Comparison of ENCODE assay signal across 14 mouse cellular contexts in genomic region chr10:81289811-81290210, GRCm38 (mm10). TPM values are rescaled to one million over a fixed set of nuclear protein-coding genes. Genes with fewer than 3 reads are reported as not detected.
DNase-seq lines count a peak whose midpoint lies in the region; ATAC-seq lines count a peak whose summit lies in the region.
"Had no signal": no experiment of that assay in that cellular context is flagged by ENCODE, and none has a peak within 500 bp of the region (broad histone marks: within the 10 kb centered on the region; RNA-seq: fewer than 3 reads in every experiment).

No protein-coding gene starts in this region.

- H3K9ac ChIP-seq in intestine, embryonic 14.5 days (ENCODE audit: low read length), result no peak overlapping the region
- H3K9ac ChIP-seq in kidney, embryonic 15.5 days, result no peak overlapping the region
- H3K9ac ChIP-seq: embryonic facial prominence, embryonic 15.5 days; forebrain, embryonic 15.5 days; heart, embryonic 15.5 days; liver, embryonic 14.5 days had no signal

- no peaks in the 10 kb centered on the region for H3K36me3 ChIP-seq in intestine, embryonic 14.5 days (ENCODE audit: control insufficient read depth, insufficient read depth, low read length)
- H3K36me3 ChIP-seq in kidney, embryonic 15.5 days, result no peaks in the 10 kb centered on the region
- H3K36me3 ChIP-seq: embryonic facial prominence, embryonic 15.5 days; forebrain, embryonic 15.5 days; heart, embryonic 15.5 days; midbrain, embryonic 13.5 days had no signal

- H3K27ac ChIP-seq in intestine, embryonic 14.5 days (ENCODE audit: low read depth), result no peak overlapping the region
- H3K27ac ChIP-seq in kidney, embryonic 15.5 days, result no peak overlapping the region
- H3K27ac ChIP-seq: forebrain, embryonic 15.5 days; heart, embryonic 15.5 days; liver, embryonic 14.5 days; midbrain, embryonic 13.5 days had no signal

- peaks cover 23% of the 10 kb centered on the region for H3K4me1 ChIP-seq in intestine, embryonic 14.5 days (replicated peaks; ENCODE audit: control insufficient read depth, insufficient read depth, low read length)
- H3K4me1 ChIP-seq in kidney, embryonic 15.5 days, result peaks cover 70% of the 10 kb centered on the region

- no peak overlapping the region for H3K4me3 ChIP-seq in intestine, embryonic 14.5 days (ENCODE audit: low read depth, low read length)
- H3K4me3 ChIP-seq in kidney, embryonic 15.5 days (replicated peaks), result no peak overlapping the region
- H3K4me3 ChIP-seq: forebrain, embryonic 15.5 days; midbrain, embryonic 13.5 days had no signal

- peak overlapping the region; percentile 40; the same call in 1 of the 2 replicates for H3K4me2 ChIP-seq in intestine, embryonic 14.5 days (ENCODE audit: low read length)
- peak overlapping the region; percentile 45 for H3K4me2 ChIP-seq in kidney, embryonic 15.5 days
- H3K4me2 ChIP-seq: forebrain, embryonic 15.5 days; heart, embryonic 15.5 days; midbrain, embryonic 13.5 days had no signal

- no peaks in the 10 kb centered on the region for H3K9me3 ChIP-seq in intestine, embryonic 14.5 days (ENCODE audit: control insufficient read depth, low read length)
- H3K9me3 ChIP-seq in kidney, embryonic 15.5 days (replicated peaks), result no peaks in the 10 kb centered on the region
- H3K9me3 ChIP-seq: embryonic facial prominence, embryonic 15.5 days; forebrain, embryonic 15.5 days; heart, embryonic 15.5 days; midbrain, embryonic 13.5 days had no signal

- peak; percentile 53 for DNase-seq in kidney, adult 18-20 months
- no peak for DNase-seq in kidney, postnatal 14 days
- no peak for DNase-seq in intestine, embryonic 14.5 days (ENCODE audit: low spot score)
- peak; percentile 61 for DNase-seq in lung, postnatal 36 days
- DNase-seq in spleen, adult 18-20 months, result no peak
- no peak for DNase-seq in layer of hippocampus, adult 9-10 months (ENCODE audit: low spot score)

- peaks cover 27% of the 10 kb centered on the region for H3K27me3 ChIP-seq in intestine, embryonic 14.5 days (replicated peaks; ENCODE audit: control insufficient read depth, insufficient read depth, low read length)
- peaks cover 33% of the 10 kb centered on the region for H3K27me3 ChIP-seq in kidney, embryonic 15.5 days

- WGBS in intestine, embryonic 14.5 days, result 59% methylated on average over 14 of the region's 14 CpGs
- WGBS in kidney, embryonic 15.5 days, result 60% methylated on average over 14 of the region's 14 CpGs

- ATAC-seq in intestine, embryonic 14.5 days (replicated peaks; ENCODE audit: low FRiP score, low TSS enrichment, low read depth), result no peak
- ATAC-seq in kidney, embryonic 15.5 days (replicated peaks; ENCODE audit: low FRiP score), result no peak
- ATAC-seq: CD4-positive, CD25-positive, alpha-beta regulatory T cell, adult 4 months; forebrain, embryonic 15.5 days; hindbrain, embryonic 16.5 days; midbrain, embryonic 13.5 days had no signal

RNA-seq across cellular contexts. Expression of gene Tjp3, which starts 1.6 kb away (rescaled TPM):
- 35.1 and 44.4 TPM in 2 replicates for polyA plus RNA-seq in intestine, embryonic 14.5 days (2014; fragmentation: Nextera tagmentation; extraction: Ambion mirVana)
- polyA plus RNA-seq in kidney, embryonic 15.5 days (2015; fragmentation: Nextera tagmentation; extraction: Ambion mirVana), result 15.9 and 18.1 TPM in 2 replicates

RNA-seq across cellular contexts. Expression of gene Pip5k1c, which starts 3.0 kb away (rescaled TPM):
- 57.3 and 57.5 TPM in 2 replicates for polyA plus RNA-seq in intestine, embryonic 14.5 days (2014; fragmentation: Nextera tagmentation; extraction: Ambion mirVana)
- polyA plus RNA-seq in kidney, embryonic 15.5 days (2015; fragmentation: Nextera tagmentation; extraction: Ambion mirVana), result 51.0 and 61.3 TPM in 2 replicates

RNA-seq across cellular contexts. Expression of gene Apba3, which starts 23.1 kb away (rescaled TPM):
- 51.0 and 51.7 TPM in 2 replicates for polyA plus RNA-seq in intestine, embryonic 14.5 days (2014; fragmentation: Nextera tagmentation; extraction: Ambion mirVana)
- polyA plus RNA-seq in kidney, embryonic 15.5 days (2015; fragmentation: Nextera tagmentation; extraction: Ambion mirVana), result 59.7 and 63.4 TPM in 2 replicates

RNA-seq across cellular contexts. Expression of gene Mrpl54, which starts 23.1 kb away (rescaled TPM):
- polyA plus RNA-seq in intestine, embryonic 14.5 days (2014; fragmentation: Nextera tagmentation; extraction: Ambion mirVana), result 253 and 260 TPM in 2 replicates
- polyA plus RNA-seq in kidney, embryonic 15.5 days (2015; fragmentation: Nextera tagmentation; extraction: Ambion mirVana), result 230 and 244 TPM in 2 replicates

RNA-seq across cellular contexts. Expression of gene Cactin, which starts 31.1 kb away (rescaled TPM):
- 26.0 and 27.7 TPM in 2 replicates for polyA plus RNA-seq in intestine, embryonic 14.5 days (2014; fragmentation: Nextera tagmentation; extraction: Ambion mirVana)
- 38.8 and 44.2 TPM in 2 replicates for polyA plus RNA-seq in kidney, embryonic 15.5 days (2015; fragmentation: Nextera tagmentation; extraction: Ambion mirVana)

Comparison
In these comparisons a context has a peak if more than half of its experiments do, and no peak if none do; other contexts are left out.
1. DNase-seq: peak in kidney, adult 18-20 months (single experiment) and lung, postnatal 36 days (single experiment); none in kidney, postnatal 14 days (single experiment), intestine, embryonic 14.5 days (single experiment), spleen, adult 18-20 months (0 of 2) and layer of hippocampus, adult 9-10 months (single experiment).